In the genomic region with DNA sequence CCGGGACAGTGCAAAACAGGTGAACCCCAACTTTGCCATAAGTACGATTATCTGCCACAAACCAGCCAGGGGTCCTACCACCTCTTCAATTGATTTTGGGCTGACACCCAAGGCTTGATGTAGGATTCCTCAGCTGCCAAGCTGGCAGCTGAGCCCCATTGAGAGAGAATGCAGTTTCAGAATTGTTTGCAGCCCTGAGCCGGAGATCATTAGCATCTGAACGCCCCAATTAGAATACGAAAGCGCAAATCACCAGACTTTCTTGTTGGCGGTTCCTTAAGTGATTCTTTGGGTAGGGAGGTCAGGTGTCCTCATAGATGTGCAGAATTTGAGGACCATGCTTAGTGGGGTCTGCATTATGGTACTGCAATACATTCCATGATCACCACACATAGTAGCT, we compare ENCODE assay signal across 9 mouse cellular contexts. TPM values are rescaled to one million over a fixed set of nuclear protein-coding genes. Genes with fewer than 3 reads are reported as not detected.
DNase-seq lines count a peak whose midpoint lies in the region; TF ChIP-seq lines count a peak whose summit lies in the region.
"Had no signal": no experiment of that assay in that cellular context is flagged by ENCODE, and none has a peak within 500 bp of the region (broad histone marks: within the 10 kb centered on the region; RNA-seq: fewer than 3 reads in every experiment).

No protein-coding gene starts in this region.

- H3K4me2 ChIP-seq in myocyte (ENCODE audit: low read depth), result peak overlapping the region; percentile 61

- peak; percentile 3 for DNase-seq in cerebellum, adult 8-10 months
- DNase-seq in cerebellum, adult 9-11 months, result no peak
- no peak for DNase-seq in layer of hippocampus, adult 2 months (ENCODE audit: low spot score in 2 of 2)
- no peak for DNase-seq in layer of hippocampus, adult 9-11 months
- no peak for DNase-seq in hindbrain, embryonic 10.5 days (ENCODE audit: low spot score)
- DNase-seq in gastrocnemius, postnatal 25 days, result no peak
- no peak for DNase-seq in adrenal gland, adult 2 months

- WGBS in hindbrain, embryonic 10.5 days, result 43% methylated on average over 7 of the region's 7 CpGs

- peak overlapping the region; percentile 36; the same call in 1 of the 2 replicates for H3K4me3 ChIP-seq in layer of hippocampus, adult 2 months
- H3K4me3 ChIP-seq in hindbrain, embryonic 10.5 days, result peak overlapping the region; percentile 41
- no peak overlapping the region for H3K4me3 ChIP-seq in myocyte

- TF ChIP-seq CTCF in layer of hippocampus, adult 2 months (conservative IDR thresholded peaks at IDR 0.05), result no peak

- no peaks in the 10 kb centered on the region for H3K79me2 ChIP-seq in myocyte (ENCODE audit: control insufficient read depth, insufficient read depth)

- TF ChIP-seq POLR2A in myocyte (IDR thresholded peaks at IDR 0.05; ENCODE audit: insufficient read length, low read depth), result no peak

- H3K27ac ChIP-seq in layer of hippocampus, adult 2 months, result no peak overlapping the region
- H3K27ac ChIP-seq in hindbrain, embryonic 10.5 days, result no peak overlapping the region
- H3K27ac ChIP-seq: liver, embryonic 15.5 days had no signal

- peaks cover 27% of the 10 kb centered on the region for H3K27me3 ChIP-seq in hindbrain, embryonic 10.5 days (ENCODE audit: insufficient read depth, poor library complexity, severe bottlenecking)
- peaks cover 7% of the 10 kb centered on the region for H3K27me3 ChIP-seq in myocyte (ENCODE audit: control insufficient read depth, insufficient read depth, insufficient read length)

- H3ac ChIP-seq in myocyte (ENCODE audit: control insufficient read depth, insufficient read length), result no peak overlapping the region

- H3K36me3 ChIP-seq in hindbrain, embryonic 10.5 days, result no peaks in the 10 kb centered on the region
- H3K36me3 ChIP-seq in myocyte (ENCODE audit: control insufficient read depth, insufficient read depth), result no peaks in the 10 kb centered on the region
- H3K36me3 ChIP-seq: liver, embryonic 15.5 days had no signal

- H3K4me1 ChIP-seq in hindbrain, embryonic 10.5 days (replicated peaks), result peaks cover 33% of the 10 kb centered on the region

- peaks cover 28% of the 10 kb centered on the region for H3K9me3 ChIP-seq in hindbrain, embryonic 10.5 days
- H3K9me3 ChIP-seq: liver, embryonic 15.5 days had no signal

TF ChIP-seq in myocyte, 11 proteins besides CTCF, POLR2A, EP300 and RAD21:
- TF ChIP-seq SRF (IDR thresholded peaks at IDR 0.05; ENCODE audit: control insufficient read depth, insufficient read length, low read depth) (no peak), TCF3 (IDR thresholded peaks at IDR 0.05; ENCODE audit: insufficient read length, low read depth) (no peak), MYOD1 (IDR thresholded peaks at IDR 0.05; ENCODE audit: control insufficient read depth in 1 of 3, insufficient read length in 2 of 3, low read depth in 2 of 3) (no peak), TCF12 (IDR thresholded peaks at IDR 0.05; ENCODE audit: insufficient read depth, poor library complexity, severe bottlenecking) (no peak), POLR2AphosphoS2 (IDR thresholded peaks at IDR 0.05; ENCODE audit: insufficient read length, low read depth) (no peak), E2F4 (IDR thresholded peaks at IDR 0.05; ENCODE audit: insufficient read depth) (no peak), MYOG (IDR thresholded peaks at IDR 0.05; ENCODE audit: control insufficient read depth in 1 of 3, insufficient read depth in 1 of 3, insufficient read length in 2 of 3, low read depth in 2 of 3) (no peak), REST (IDR thresholded peaks at IDR 0.05; ENCODE audit: insufficient read depth, insufficient read length) (no peak), USF1 (IDR thresholded peaks at IDR 0.05; ENCODE audit: low read depth) (no peak), CEBPB (IDR thresholded peaks at IDR 0.05; ENCODE audit: insufficient read depth, poor library complexity, severe bottlenecking) (no peak), MAX (IDR thresholded peaks at IDR 0.05; ENCODE audit: low read depth) (no peak)

RNA-seq across cellular contexts. Expression of a gene that starts 48.7 kb away (rescaled TPM):
- 1 to 10 TPM; 7.9 to 8.8 TPM for total RNA-seq in layer of hippocampus, adult 2 months (2021)
- polyA plus RNA-seq in hindbrain, embryonic 10.5 days (2016; fragmentation: Nextera tagmentation; extraction: Ambion mirVana), result 17.7 and 19.7 TPM in 2 replicates
- polyA plus RNA-seq in myocyte (2012; fragmentation: generic; extraction: Trizol), result 73.3 TPM
- 10 to 100 TPM in 1 of 2 experiments, 1 to 10 TPM in 1; 8.6 to 18.3 TPM for total RNA-seq in gastrocnemius, postnatal 25 days (2021)
- total RNA-seq in adrenal gland, adult 2 months (2021), result 1 to 10 TPM; 2.2 to 8.0 TPM
- polyA plus RNA-seq in adrenal gland, adult 2 months (2012; rRNA removed), result 6.9 and 7.6 TPM in 2 replicates
